Mouse (Mus musculus): ENCODE data around the gene Srebf1. TPM values are rescaled to one million over a fixed set of nuclear protein-coding genes. Genes with fewer than 3 reads are reported as not detected.

Gene Srebf1
- total and polyA plus RNA-seq, 2 experiments, result 151 to 580 TPM

DNA sequence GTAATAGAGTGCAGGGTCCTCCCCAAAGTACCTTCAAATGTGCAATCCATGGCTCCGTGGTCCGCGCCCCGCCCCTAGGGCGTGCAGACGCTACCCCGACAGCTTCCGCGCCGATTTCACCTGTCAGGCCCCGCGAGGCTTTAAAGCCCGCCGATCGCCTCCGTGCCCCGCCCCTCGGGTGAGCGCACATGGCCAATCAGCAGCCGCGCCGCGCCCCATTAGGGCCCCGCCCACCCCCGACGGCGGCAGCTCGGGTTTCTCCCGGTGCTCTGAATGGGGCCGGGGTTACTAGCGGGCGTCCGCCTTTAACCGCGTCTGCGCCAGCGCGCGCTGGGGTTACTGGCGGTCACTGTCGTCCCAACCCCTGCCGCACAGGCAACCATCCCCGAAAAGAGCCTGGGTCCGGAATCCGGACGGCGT lies 12.1 kb downstream of the Srebf1 start:
- no peaks in the 10 kb centered on the region; the same call in 1 of the 2 replicates for H3K36me3 ChIP-seq (ENCODE audit: control insufficient read depth, insufficient read depth, low read length)
- TF ChIP-seq CTCF (IDR thresholded peaks at IDR 0.05; ENCODE audit: low read depth, low read length) (no peak), POLR2A (IDR thresholded peaks at IDR 0.05; ENCODE audit: extremely low read depth, insufficient read depth, low read length) (peak; percentile 96)
- H3K4me1 ChIP-seq (ENCODE audit: control insufficient read depth, insufficient read depth, low read length), result peaks cover 52% of the 10 kb centered on the region
- peaks cover 14% of the 10 kb centered on the region; the same call in 1 of the 2 replicates for H3K79me2 ChIP-seq (ENCODE audit: control insufficient read depth, insufficient read depth, low read length)
- H3K27ac ChIP-seq (replicated peaks; ENCODE audit: insufficient read depth, low read depth, low read length), result peak overlapping the region; percentile 88
- under 1% methylated on average over 47 of the region's 47 CpGs for WGBS
- H3K27me3 ChIP-seq (ENCODE audit: control insufficient read depth, insufficient read depth, low read length), result no peaks in the 10 kb centered on the region
- peak overlapping the region; percentile 75 for H3K4me3 ChIP-seq (ENCODE audit: insufficient read depth, low read depth, low read length)
- peak; percentile 78 for DNase-seq (ENCODE audit: extremely low read depth, low read depth, low spot score)
- peak overlapping the region; percentile 88 for H3K9ac ChIP-seq (ENCODE audit: low read depth, low read length)

DNA sequence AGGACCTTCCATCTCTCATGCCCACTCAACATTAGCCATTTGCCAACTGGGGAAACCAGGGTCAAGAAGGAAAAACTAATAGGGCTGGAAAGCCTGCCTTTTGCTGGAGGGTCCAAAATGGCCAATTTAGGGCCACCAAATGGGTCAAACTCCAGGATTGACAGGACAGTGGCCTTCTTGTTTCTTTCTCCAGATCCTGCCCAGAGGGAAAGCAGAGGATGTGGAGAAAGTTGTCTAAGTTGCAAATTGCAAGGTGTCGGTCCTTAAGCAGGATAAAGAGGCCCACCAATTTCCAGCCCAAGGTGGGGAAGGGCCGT lies 12.5 kb downstream of the Srebf1 start:
- no peak for TF ChIP-seq POLR2A (IDR thresholded peaks at IDR 0.05; ENCODE audit: extremely low read depth, insufficient read depth, low read length)
- no peak for TF ChIP-seq CTCF (IDR thresholded peaks at IDR 0.05; ENCODE audit: low read depth, low read length)
- Histone ChIP-seq H3K36me3 (ENCODE audit: control insufficient read depth, insufficient read depth, low read length) (no peaks in the 10 kb centered on the region; the same call in 1 of the 2 replicates), H3K4me1 (ENCODE audit: control insufficient read depth, insufficient read depth, low read length) (peaks cover 54% of the 10 kb centered on the region), H3K9ac (ENCODE audit: low read depth, low read length) (peak overlapping the region; percentile 88), H3K4me3 (ENCODE audit: insufficient read depth, low read depth, low read length) (peak overlapping the region; percentile 75), H3K79me2 (ENCODE audit: control insufficient read depth, insufficient read depth, low read length) (peaks cover 12% of the 10 kb centered on the region; the same call in 1 of the 2 replicates), H3K27me3 (ENCODE audit: control insufficient read depth, insufficient read depth, low read length) (no peaks in the 10 kb centered on the region), H3K27ac (replicated peaks; ENCODE audit: insufficient read depth, low read depth, low read length) (peak overlapping the region; percentile 88)
- no peak for DNase-seq (ENCODE audit: extremely low read depth, low read depth, low spot score)
- 6% methylated on average over 2 of the region's 2 CpGs for WGBS

DNA sequence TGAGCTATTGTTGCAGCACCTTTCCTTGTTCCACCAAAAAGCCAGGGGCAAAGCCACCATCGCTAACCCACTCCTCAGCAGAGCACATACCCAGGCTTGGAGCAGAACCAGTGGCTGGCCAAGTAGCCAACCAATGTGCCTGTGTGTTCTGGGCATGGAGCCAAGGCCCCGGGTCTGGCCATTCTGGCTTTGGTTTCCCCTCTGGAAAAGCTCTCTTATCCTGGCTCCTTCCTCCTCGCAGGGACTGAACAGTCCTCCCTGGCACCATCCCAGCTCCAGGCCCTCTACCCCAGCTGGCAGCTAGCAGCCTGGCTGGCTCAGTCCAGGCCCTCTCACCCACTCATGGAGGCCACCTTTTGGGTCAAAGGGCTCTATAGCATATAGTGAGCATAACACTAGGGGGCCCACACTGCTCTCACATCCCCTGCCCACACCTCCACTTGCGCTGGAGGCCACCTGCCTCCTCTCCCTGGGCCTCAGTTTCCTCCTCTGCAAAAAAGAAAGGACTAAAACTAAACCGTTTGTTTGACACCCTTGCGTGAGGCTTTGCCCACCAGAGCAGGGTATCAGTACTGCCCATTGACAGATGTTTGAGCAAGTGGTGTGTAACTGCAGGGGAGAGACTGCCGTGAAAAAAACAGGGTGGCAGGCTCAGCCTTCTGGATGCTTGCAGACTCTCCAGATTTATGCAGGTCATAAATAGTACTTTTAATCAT lies 13.0 kb downstream of the Srebf1 start:
- H3K4me1 ChIP-seq (ENCODE audit: control insufficient read depth, insufficient read depth, low read length), result peaks cover 55% of the 10 kb centered on the region
- peaks cover 9% of the 10 kb centered on the region; the same call in 1 of the 2 replicates for H3K79me2 ChIP-seq (ENCODE audit: control insufficient read depth, insufficient read depth, low read length)
- H3K9ac ChIP-seq (ENCODE audit: low read depth, low read length), result peak overlapping the region; percentile 88
- peak overlapping the region; percentile 75 for H3K4me3 ChIP-seq (ENCODE audit: insufficient read depth, low read depth, low read length)
- DNase-seq (ENCODE audit: extremely low read depth, low read depth, low spot score), result peak; percentile 83
- 7% methylated on average over 7 of the region's 7 CpGs for WGBS
- peak overlapping the region; percentile 88 for H3K27ac ChIP-seq (replicated peaks; ENCODE audit: insufficient read depth, low read depth, low read length)
- no peaks in the 10 kb centered on the region for H3K27me3 ChIP-seq (ENCODE audit: control insufficient read depth, insufficient read depth, low read length)
- 0 out of 2 replicates have a peak, but pooled peaks have one; percentile 19 for TF ChIP-seq POLR2A (IDR thresholded peaks at IDR 0.05; ENCODE audit: extremely low read depth, insufficient read depth, low read length)
- no peak for TF ChIP-seq CTCF (IDR thresholded peaks at IDR 0.05; ENCODE audit: low read depth, low read length)
- H3K36me3 ChIP-seq (ENCODE audit: control insufficient read depth, insufficient read depth, low read length), result peaks cover 2% of the 10 kb centered on the region; the same call in 1 of the 2 replicates

DNA sequence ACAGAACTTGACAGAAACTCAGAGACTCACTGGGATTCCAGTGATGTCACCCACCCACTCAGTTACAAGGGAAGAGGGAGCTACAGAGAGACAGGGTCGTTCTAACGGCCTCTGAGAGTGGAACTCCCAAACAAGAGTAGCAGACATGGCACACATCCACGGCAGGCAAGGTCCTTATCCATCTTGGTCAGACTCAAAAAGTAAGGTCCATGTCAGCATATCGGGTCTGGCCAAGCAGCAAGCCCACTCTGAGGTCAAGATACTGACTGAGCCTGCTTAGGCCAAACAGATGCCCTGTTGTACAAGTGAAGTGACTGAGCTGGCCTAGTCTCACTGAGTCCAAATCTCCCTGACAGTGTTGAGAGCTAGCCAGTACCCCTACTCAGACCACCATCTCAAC lies 13.7 kb downstream of the Srebf1 start:
- peak overlapping the region; percentile 75 for H3K4me3 ChIP-seq (ENCODE audit: insufficient read depth, low read depth, low read length)
- DNase-seq (ENCODE audit: extremely low read depth, low read depth, low spot score), result peak; percentile 51
- peaks cover 4% of the 10 kb centered on the region; the same call in 1 of the 2 replicates for H3K36me3 ChIP-seq (ENCODE audit: control insufficient read depth, insufficient read depth, low read length)
- H3K79me2 ChIP-seq (ENCODE audit: control insufficient read depth, insufficient read depth, low read length), result peaks cover 9% of the 10 kb centered on the region; the same call in 1 of the 2 replicates
- 4% methylated on average over 4 of the region's 4 CpGs for WGBS
- no peaks in the 10 kb centered on the region for H3K27me3 ChIP-seq (ENCODE audit: control insufficient read depth, insufficient read depth, low read length)
- H3K9ac ChIP-seq (ENCODE audit: low read depth, low read length), result peak overlapping the region; percentile 88
- peak overlapping the region; percentile 88 for H3K27ac ChIP-seq (replicated peaks; ENCODE audit: insufficient read depth, low read depth, low read length)
- H3K4me1 ChIP-seq (ENCODE audit: control insufficient read depth, insufficient read depth, low read length), result peaks cover 57% of the 10 kb centered on the region
- TF ChIP-seq POLR2A (IDR thresholded peaks at IDR 0.05; ENCODE audit: extremely low read depth, insufficient read depth, low read length) (no peak), CTCF (IDR thresholded peaks at IDR 0.05; ENCODE audit: low read depth, low read length) (no peak)

DNA sequence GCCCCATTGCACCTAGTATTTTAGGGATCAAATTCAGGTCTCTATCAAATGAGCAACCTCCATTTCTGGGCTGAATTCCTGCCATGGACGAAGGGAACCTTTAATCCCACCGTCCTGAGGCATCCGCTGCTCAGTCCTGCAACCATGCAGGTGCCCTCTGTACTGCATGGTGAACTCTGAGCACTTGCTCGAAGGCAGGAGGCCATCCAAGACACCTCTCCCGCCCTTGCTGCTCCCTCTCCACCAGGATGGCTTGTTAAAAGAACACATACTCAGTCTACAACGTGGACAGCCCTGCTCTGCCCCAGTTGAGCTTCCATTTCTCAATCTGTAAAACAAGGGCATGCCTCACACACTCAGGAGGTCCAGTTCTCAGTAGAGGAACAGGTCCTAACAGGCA lies 14.2 kb downstream of the Srebf1 start:
- peak overlapping the region; percentile 88 for H3K9ac ChIP-seq (ENCODE audit: low read depth, low read length)
- peaks cover 9% of the 10 kb centered on the region; the same call in 1 of the 2 replicates for H3K79me2 ChIP-seq (ENCODE audit: control insufficient read depth, insufficient read depth, low read length)
- DNase-seq (ENCODE audit: extremely low read depth, low read depth, low spot score), result peak; percentile 76
- 27% methylated on average over 6 of the region's 6 CpGs for WGBS
- no peaks in the 10 kb centered on the region for H3K27me3 ChIP-seq (ENCODE audit: control insufficient read depth, insufficient read depth, low read length)
- peak overlapping the region; percentile 88 for H3K27ac ChIP-seq (replicated peaks; ENCODE audit: insufficient read depth, low read depth, low read length)
- no peak for TF ChIP-seq POLR2A (IDR thresholded peaks at IDR 0.05; ENCODE audit: extremely low read depth, insufficient read depth, low read length)
- TF ChIP-seq CTCF (IDR thresholded peaks at IDR 0.05; ENCODE audit: low read depth, low read length), result no peak
- H3K36me3 ChIP-seq (ENCODE audit: control insufficient read depth, insufficient read depth, low read length), result peaks cover 9% of the 10 kb centered on the region
- H3K4me1 ChIP-seq (ENCODE audit: control insufficient read depth, insufficient read depth, low read length), result peaks cover 57% of the 10 kb centered on the region
- H3K4me3 ChIP-seq (ENCODE audit: insufficient read depth, low read depth, low read length), result peak overlapping the region; percentile 75

DNA sequence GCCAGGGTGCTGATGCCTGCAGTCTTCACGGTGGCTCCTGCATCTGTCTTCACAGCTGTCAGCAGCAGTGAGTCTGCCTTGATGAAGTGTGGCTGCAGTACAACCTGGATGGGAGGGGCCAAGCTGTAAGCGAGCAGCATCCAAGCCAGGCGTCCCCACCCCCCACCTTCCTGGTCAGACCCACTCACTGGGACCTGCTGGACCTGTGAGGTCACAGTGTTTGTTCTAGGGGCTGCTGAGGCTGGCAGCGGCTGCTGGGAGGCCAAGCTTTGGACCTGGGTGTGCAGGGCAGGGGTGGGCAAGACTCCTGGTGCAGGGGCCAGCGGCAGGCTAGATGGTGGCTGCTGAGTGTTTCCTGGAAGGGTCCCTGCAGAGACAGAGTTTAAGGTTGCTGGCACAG lies 16.2 kb downstream of the Srebf1 start:
- Histone ChIP-seq H3K27me3 (ENCODE audit: control insufficient read depth, insufficient read depth, low read length) (no peaks in the 10 kb centered on the region), H3K79me2 (ENCODE audit: control insufficient read depth, insufficient read depth, low read length) (peaks cover 9% of the 10 kb centered on the region; the same call in 1 of the 2 replicates), H3K27ac (replicated peaks; ENCODE audit: insufficient read depth, low read depth, low read length) (no peak overlapping the region), H3K9ac (ENCODE audit: low read depth, low read length) (0 out of 2 replicates have a peak overlapping the region, but pooled peaks have one; percentile 6), H3K4me1 (ENCODE audit: control insufficient read depth, insufficient read depth, low read length) (peaks cover 51% of the 10 kb centered on the region), H3K36me3 (ENCODE audit: control insufficient read depth, insufficient read depth, low read length) (peaks cover 27% of the 10 kb centered on the region), H3K4me3 (ENCODE audit: insufficient read depth, low read depth, low read length) (no peak overlapping the region)
- 33% methylated on average over 5 of the region's 5 CpGs for WGBS
- DNase-seq (ENCODE audit: extremely low read depth, low read depth, low spot score), result peak; percentile 41
- TF ChIP-seq CTCF (IDR thresholded peaks at IDR 0.05; ENCODE audit: low read depth, low read length) (no peak), POLR2A (IDR thresholded peaks at IDR 0.05; ENCODE audit: extremely low read depth, insufficient read depth, low read length) (no peak)

Data from liver, adult 2 months (tissue).